Mouse (Mus musculus): ENCODE measurements around the gene Nicn1. TPM values are rescaled to one million over a fixed set of nuclear protein-coding genes. Genes with fewer than 3 reads are reported as not detected.
"Not testable (repeated sequence)": the region's sequence is repeated elsewhere in the genome, so short reads cannot be mapped to it uniquely, and the experiment has no call there.

The Nicn1 gene
- total and polyA plus RNA-seq, 2 experiments from 2014 or later = 66.6 to 134 TPM

DNA sequence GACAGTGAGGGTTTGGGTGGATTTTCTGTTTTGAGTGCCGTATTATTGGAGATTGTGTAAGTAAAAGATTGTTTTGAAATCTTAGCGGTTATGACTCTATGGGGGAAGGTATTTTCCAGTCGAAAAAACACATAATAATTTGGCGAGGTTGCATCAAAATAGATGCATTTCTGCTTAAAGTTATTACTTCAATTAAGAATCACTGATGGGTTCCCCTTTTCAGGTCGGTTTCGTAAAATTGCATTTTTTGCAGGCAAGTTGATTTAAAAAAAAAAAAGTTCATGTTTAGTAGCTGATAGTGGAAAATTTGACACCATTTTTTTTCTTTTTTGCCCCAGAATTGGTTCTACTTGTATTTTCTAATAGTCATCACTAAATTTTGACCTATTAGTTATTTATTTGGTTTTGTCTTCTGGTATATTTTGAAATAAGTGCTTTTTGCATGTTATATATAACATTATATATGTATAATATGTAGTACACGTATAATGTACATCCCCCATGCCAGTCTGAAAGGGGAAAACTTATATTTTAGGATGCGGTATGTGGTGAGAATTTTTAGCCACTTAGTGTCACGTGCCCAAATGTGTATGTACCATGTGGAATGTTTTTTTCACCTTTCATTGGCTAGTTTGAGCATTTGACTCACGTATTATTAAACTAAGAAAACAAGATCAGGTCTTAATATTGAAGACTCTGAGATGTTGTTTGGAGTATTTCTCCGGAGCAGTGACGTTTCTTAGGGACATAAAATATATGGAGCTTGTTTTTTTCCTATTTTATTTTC lies 17.0 kb downstream of the Nicn1 start:
- Histone ChIP-seq H3K27me3 (ENCODE audit: insufficient read depth, low read length) (no peaks in the 10 kb centered on the region), H3K9ac (peak overlapping the region; percentile 90), H3K4me1 (ENCODE audit: insufficient read depth) (peaks cover 29% of the 10 kb centered on the region), H3K36me3 (ENCODE audit: insufficient read depth) (peaks cover 11% of the 10 kb centered on the region), H3K27ac (ENCODE audit: low read depth, low read length) (peak overlapping the region; percentile 95; the same call in 1 of the 2 replicates), H3K4me2 (ENCODE audit: low read depth) (peak overlapping the region; percentile 48), H3K9me3 (ENCODE audit: low read length) (no peaks in the 10 kb centered on the region), H3K4me3 (ENCODE audit: low read depth, low read length) (peak overlapping the region; percentile 89)
- TF ChIP-seq CTCF (IDR thresholded peaks at IDR 0.05; ENCODE audit: low read depth) = no peak
- WGBS = 18% methylated on average over 12 of the region's 12 CpGs
- no peak for ATAC-seq
- no peak for DNase-seq

DNA sequence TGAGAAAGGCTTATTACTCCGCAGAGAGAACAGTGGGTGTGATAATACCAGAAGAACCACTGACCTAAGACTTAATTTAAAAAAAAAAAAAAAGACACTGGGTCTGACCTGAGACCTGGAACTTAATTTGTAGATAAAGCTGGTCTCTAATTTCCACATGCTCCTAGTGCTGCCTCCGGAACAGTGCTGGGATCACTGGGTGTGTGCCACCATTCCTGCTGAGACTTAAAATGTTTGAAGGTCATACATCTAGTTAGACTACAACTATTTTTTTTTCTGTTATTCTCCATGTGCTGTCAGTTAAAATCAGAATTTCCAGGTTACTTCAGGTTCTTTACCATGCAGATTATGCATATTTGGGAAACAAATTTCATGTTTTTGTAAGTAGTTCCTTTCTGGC lies 17.9 kb downstream of the Nicn1 start:
- DNase-seq (no peak), ATAC-seq (no peak)
- Histone ChIP-seq H3K9ac (no peak overlapping the region), H3K27me3 (ENCODE audit: insufficient read depth, low read length) (no peaks in the 10 kb centered on the region), H3K4me3 (ENCODE audit: low read depth, low read length) (peak overlapping the region; percentile 89), H3K27ac (ENCODE audit: low read depth, low read length) (no peak overlapping the region), H3K4me2 (ENCODE audit: low read depth) (peak overlapping the region; percentile 48), H3K4me1 (ENCODE audit: insufficient read depth) (peaks cover 29% of the 10 kb centered on the region), H3K9me3 (ENCODE audit: low read length) (no peaks in the 10 kb centered on the region), H3K36me3 (ENCODE audit: insufficient read depth) (peaks cover 3% of the 10 kb centered on the region; the same call in 1 of the 2 replicates)
- 50% methylated on average over 2 of the region's 2 CpGs for WGBS
- TF ChIP-seq CTCF (IDR thresholded peaks at IDR 0.05; ENCODE audit: low read depth) = no peak

DNA sequence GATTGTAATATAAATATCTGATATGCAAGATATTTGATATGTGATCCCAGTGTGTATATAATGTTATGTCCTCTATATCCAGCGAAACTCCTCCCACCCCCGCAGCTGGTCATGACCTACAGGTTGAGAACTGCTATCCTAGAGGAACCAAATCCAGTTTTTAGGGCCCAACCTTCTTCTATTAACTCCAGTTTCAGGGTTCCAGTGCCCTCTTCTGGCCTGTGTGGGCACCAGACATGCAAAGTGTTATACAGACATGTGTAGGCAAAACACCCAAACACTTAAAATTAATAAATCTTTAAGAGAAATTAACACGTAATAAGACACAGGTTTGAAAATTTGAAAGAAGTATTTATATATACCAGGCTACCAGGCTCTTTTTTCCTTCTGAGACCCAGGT lies 27.3 kb downstream of the Nicn1 start:
- Histone ChIP-seq H3K27me3 (ENCODE audit: insufficient read depth, low read length) (no peaks in the 10 kb centered on the region), H3K4me2 (ENCODE audit: low read depth) (no peak overlapping the region), H3K4me3 (ENCODE audit: low read depth, low read length) (no peak overlapping the region), H3K4me1 (ENCODE audit: insufficient read depth) (no peaks in the 10 kb centered on the region), H3K27ac (ENCODE audit: low read depth, low read length) (no peak overlapping the region), H3K9me3 (ENCODE audit: low read length) (no peaks in the 10 kb centered on the region), H3K36me3 (ENCODE audit: insufficient read depth) (no peaks in the 10 kb centered on the region), H3K9ac (no peak overlapping the region)
- peak; percentile 32; the same call in 1 of the 2 replicates for TF ChIP-seq CTCF (IDR thresholded peaks at IDR 0.05; ENCODE audit: low read depth)
- no peak for DNase-seq
- ATAC-seq = no peak
- WGBS = 97% methylated on average over 3 of the region's 3 CpGs

DNA sequence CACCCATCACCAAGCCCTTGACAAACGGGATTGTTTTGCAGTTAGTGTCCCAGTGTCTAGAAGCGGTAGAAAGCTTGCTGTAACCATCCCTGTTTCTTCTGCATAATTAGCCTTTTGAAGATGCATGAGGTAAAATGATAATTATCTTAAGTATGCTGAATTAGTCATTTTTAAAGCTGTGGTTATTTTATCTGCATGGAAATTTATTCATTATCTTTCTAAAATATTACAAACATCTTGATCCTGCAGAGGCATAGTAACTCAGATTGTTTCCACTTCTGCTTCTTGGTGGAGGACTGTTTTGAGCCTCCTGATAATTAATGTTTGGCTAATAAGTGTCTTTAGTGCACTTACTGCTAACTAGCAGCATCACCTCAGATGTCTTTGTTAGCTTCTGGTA lies 28.2 kb downstream of the Nicn1 start:
- TF ChIP-seq CTCF (IDR thresholded peaks at IDR 0.05; ENCODE audit: low read depth) = no peak
- Histone ChIP-seq H3K36me3 (ENCODE audit: insufficient read depth) (no peaks in the 10 kb centered on the region), H3K27ac (ENCODE audit: low read depth, low read length) (no peak overlapping the region), H3K4me3 (ENCODE audit: low read depth, low read length) (no peak overlapping the region), H3K9me3 (ENCODE audit: low read length) (no peaks in the 10 kb centered on the region), H3K4me2 (ENCODE audit: low read depth) (no peak overlapping the region), H3K27me3 (ENCODE audit: insufficient read depth, low read length) (no peaks in the 10 kb centered on the region), H3K9ac (no peak overlapping the region), H3K4me1 (ENCODE audit: insufficient read depth) (no peaks in the 10 kb centered on the region)
- ATAC-seq (no peak), DNase-seq (no peak)
- 62% methylated on average over 2 of the region's 2 CpGs for WGBS

DNA sequence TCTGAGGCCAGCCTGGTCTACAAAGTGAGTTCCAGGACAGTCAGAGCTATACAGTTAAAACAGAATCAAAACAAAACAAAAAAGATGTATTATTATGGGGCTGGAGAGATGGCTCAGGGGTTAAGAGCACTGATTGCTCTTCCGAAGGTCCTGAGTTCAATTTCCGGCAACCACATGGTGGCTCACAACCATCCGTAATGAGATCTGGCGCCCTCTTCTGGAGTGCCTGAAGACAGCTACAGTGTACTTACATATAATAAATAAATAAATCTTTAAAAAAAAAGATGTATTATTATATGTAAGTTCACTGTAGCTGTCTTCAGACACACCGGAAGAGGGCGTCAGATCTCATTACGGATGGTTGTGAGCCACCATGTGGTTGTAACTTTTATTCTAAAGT lies 31.8 kb downstream of the Nicn1 start:
- not testable (repeated sequence) for H3K4me2 ChIP-seq (ENCODE audit: low read depth); H3K9me3 ChIP-seq (ENCODE audit: low read length); H3K27me3 ChIP-seq (ENCODE audit: insufficient read depth, low read length); DNase-seq; H3K9ac ChIP-seq; H3K36me3 ChIP-seq (ENCODE audit: insufficient read depth); H3K27ac ChIP-seq (ENCODE audit: low read depth, low read length); H3K4me1 ChIP-seq (ENCODE audit: insufficient read depth); ATAC-seq; H3K4me3 ChIP-seq (ENCODE audit: low read depth, low read length)
- 92% methylated on average over 7 of the region's 7 CpGs for WGBS

DNA sequence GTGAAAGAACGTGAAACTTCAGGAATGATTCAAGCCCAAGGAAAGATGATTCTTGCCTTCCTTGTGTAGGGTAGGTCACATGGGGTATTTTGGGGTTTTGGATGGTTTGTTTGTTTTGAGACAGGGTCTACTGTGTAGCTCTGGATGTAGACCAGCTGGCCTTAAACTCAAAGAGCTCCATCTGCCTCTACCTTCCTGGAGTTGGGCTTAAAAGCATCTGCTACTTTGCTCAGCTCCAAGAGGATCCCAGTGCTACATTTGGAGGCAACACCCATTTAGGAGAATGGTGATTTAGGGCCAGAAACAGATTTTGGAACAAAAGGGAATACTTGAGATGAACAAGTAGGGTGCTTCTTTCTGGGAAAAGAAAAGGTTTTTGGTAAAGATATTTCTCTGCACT lies 34.6 kb downstream of the Nicn1 start:
- WGBS = 76% methylated on average over 1 of the region's 1 CpGs
- Histone ChIP-seq H3K4me2 (ENCODE audit: low read depth) (no peak overlapping the region), H3K36me3 (ENCODE audit: insufficient read depth) (peaks cover 18% of the 10 kb centered on the region), H3K9ac (no peak overlapping the region), H3K4me3 (ENCODE audit: low read depth, low read length) (no peak overlapping the region), H3K4me1 (ENCODE audit: insufficient read depth) (no peaks in the 10 kb centered on the region), H3K27ac (ENCODE audit: low read depth, low read length) (no peak overlapping the region), H3K9me3 (ENCODE audit: low read length) (no peaks in the 10 kb centered on the region), H3K27me3 (ENCODE audit: insufficient read depth, low read length) (no peaks in the 10 kb centered on the region)
- DNase-seq = peak; percentile 13
- TF ChIP-seq CTCF (IDR thresholded peaks at IDR 0.05; ENCODE audit: low read depth) = no peak
- ATAC-seq = no peak

GRCm38 (mm10) chr9:108325811-108326210 lies 35.6 kb downstream of the Nicn1 start:
- DNase-seq = no peak
- no peak for ATAC-seq
- Histone ChIP-seq H3K27ac (ENCODE audit: low read depth, low read length) (no peak overlapping the region), H3K4me2 (ENCODE audit: low read depth) (no peak overlapping the region), H3K36me3 (ENCODE audit: insufficient read depth) (peaks cover 19% of the 10 kb centered on the region), H3K4me3 (ENCODE audit: low read depth, low read length) (no peak overlapping the region), H3K9ac (no peak overlapping the region), H3K27me3 (ENCODE audit: insufficient read depth, low read length) (no peaks in the 10 kb centered on the region), H3K9me3 (ENCODE audit: low read length) (no peaks in the 10 kb centered on the region), H3K4me1 (ENCODE audit: insufficient read depth) (no peaks in the 10 kb centered on the region)
- 92% methylated on average over 2 of the region's 2 CpGs for WGBS
- TF ChIP-seq CTCF (IDR thresholded peaks at IDR 0.05; ENCODE audit: low read depth) = no peak
